ENCODE assay signal across 17 mouse cellular contexts in the genomic region with DNA sequence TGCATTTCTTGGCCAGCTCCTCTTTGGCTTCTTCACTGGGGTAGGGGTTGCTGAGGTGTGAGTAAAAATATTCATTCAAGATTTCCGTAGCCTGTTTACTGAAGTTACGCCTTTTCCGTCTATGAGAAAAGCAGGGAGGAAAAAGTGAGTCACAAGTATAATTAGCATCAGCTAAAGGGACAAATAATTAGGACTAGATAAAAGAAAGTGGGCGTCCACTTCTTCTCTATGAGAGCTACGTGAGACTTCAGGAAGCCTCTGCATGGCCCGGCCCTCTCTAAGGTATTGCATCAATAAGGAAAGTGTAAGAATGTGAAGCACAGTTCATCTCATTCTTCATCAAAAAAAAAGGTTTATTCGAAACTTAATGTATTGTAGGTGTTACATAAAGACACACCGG.
"Had no signal": no experiment of that assay in that cellular context is flagged by ENCODE, and none has a peak within 500 bp of the region (broad histone marks: within the 10 kb centered on the region; RNA-seq: fewer than 3 reads in every experiment).

No protein-coding gene starts in this region.

- ATAC-seq: midbrain, embryonic 13.5 days had no signal

- H3K4me1 ChIP-seq: limb, embryonic 12.5 days; limb, embryonic 15.5 days; lung, embryonic 15.5 days; megakaryocyte, embryonic 14.5 days; midbrain, embryonic 10.5 days; midbrain, embryonic 13.5 days had no signal

- DNase-seq: kidney, adult 9 months; kidney, postnatal 14 days; kidney, postnatal 4 days; left cerebral cortex, postnatal 4 days; lung, adult 18-20 months; lung, postnatal 10 days; lung, postnatal 36 days; thymus, adult 18-20 months; thymus, postnatal 36 days had no signal

- H3K27ac ChIP-seq: limb, embryonic 12.5 days; limb, embryonic 15.5 days; liver, embryonic 14.5 days; lung, embryonic 15.5 days; midbrain, embryonic 10.5 days; midbrain, embryonic 13.5 days; neural tube, embryonic 13.5 days had no signal

- H3K27me3 ChIP-seq: limb, embryonic 12.5 days; limb, embryonic 15.5 days; lung, embryonic 15.5 days; megakaryocyte, embryonic 14.5 days; midbrain, embryonic 13.5 days; neural tube, embryonic 13.5 days had no signal

- H3K4me3 ChIP-seq: limb, embryonic 12.5 days; limb, embryonic 15.5 days; lung, embryonic 15.5 days; megakaryocyte, embryonic 14.5 days; midbrain, embryonic 10.5 days; midbrain, embryonic 13.5 days; neural tube, embryonic 13.5 days had no signal
